Mouse (Mus musculus): ENCODE results near the gene Tmem273. TPM values are rescaled to one million over a fixed set of nuclear protein-coding genes. Genes with fewer than 3 reads are reported as not detected.

Tmem273 gene
- polyA plus RNA-seq, 1 experiment from 2014 or later: 0.56 TPM

Other genes starting within 250 kb of the Tmem273 start
- gene Prrxl1, start 186.6 kb upstream of the Tmem273 start, polyA plus RNA-seq (2016; fragmentation: Nextera tagmentation; extraction: Ambion mirVana): 9.8 and 11.1 TPM in 2 replicates
- 0.06 and 0.07 TPM in 2 replicates for gene 3425401B19Rik, start 100.7 kb upstream of the Tmem273 start, polyA plus RNA-seq (2016; fragmentation: Nextera tagmentation; extraction: Ambion mirVana)
- gene Fam170b, start 48.0 kb downstream of the Tmem273 start, polyA plus RNA-seq (2016; fragmentation: Nextera tagmentation; extraction: Ambion mirVana): not detected in 2 replicates
- 5.9 and 6.8 TPM in 2 replicates for gene Vstm4, start 70.8 kb downstream of the Tmem273 start, polyA plus RNA-seq (2016; fragmentation: Nextera tagmentation; extraction: Ambion mirVana)
- gene Lrrc18, start 205.4 kb downstream of the Tmem273 start, polyA plus RNA-seq (2016; fragmentation: Nextera tagmentation; extraction: Ambion mirVana): 0.35 and 0.37 TPM in 2 replicates

Data from midbrain, embryonic 12.5 days (tissue).